Mouse (Mus musculus) embryonic facial prominence, embryonic 15.5 days (tissue): ENCODE results near the gene Trim14. TPM values are rescaled to one million over a fixed set of nuclear protein-coding genes. Genes with fewer than 3 reads are reported as not detected.
A peak's percentile ranks its signal among the peaks of the same experiment; 100 is the strongest.

Source experiments
- ATAC-seq: fragments of 200-750 bp; cut with Nextera tagmentation; 2 replicates; pipeline ENCODE4 v1.8.0; 2017; ENCODE audit warnings: low read depth, moderate TSS enrichment; ENCODE audit not compliant: insufficient number of reproducible peaks, low FRiP score, low TSS enrichment
- H3K27ac ChIP-seq: fragments of 300-500 bp; sonication (generic); replicated peaks from 2 replicates; pipeline ENCODE4 v1.5.1; 2015; ENCODE audit warnings: mild to moderate bottlenecking, inconsistent platforms
- H3K27me3 ChIP-seq: fragments of 300-500 bp; sonication (generic); 2 replicates; pipeline ENCODE4 v1.6.1; 2015; ENCODE audit warnings: inconsistent platforms
- H3K36me3 ChIP-seq: fragments of 300-500 bp; sonication (generic); 2 replicates; pipeline ENCODE4 v1.6.1; 2015; ENCODE audit warnings: mild to moderate bottlenecking, inconsistent platforms
- H3K4me1 ChIP-seq: fragments of 300-500 bp; sonication (generic); 2 replicates; pipeline ENCODE4 v1.6.1; 2015; ENCODE audit warnings: inconsistent platforms
- H3K4me2 ChIP-seq: fragments of 300-500 bp; sonication (generic); replicated peaks from 2 replicates; pipeline ENCODE4 v1.6.1; 2015; ENCODE audit warnings: mild to moderate bottlenecking, inconsistent platforms
- H3K4me3 ChIP-seq: fragments of 300-500 bp; sonication (generic); replicated peaks from 2 replicates; pipeline ENCODE4 v1.5.1; 2015; ENCODE audit warnings: mild to moderate bottlenecking, inconsistent platforms
- H3K9ac ChIP-seq: fragments of 300-500 bp; sonication (generic); 2 replicates; pipeline ENCODE4 v1.6.1; 2015; ENCODE audit warnings: inconsistent platforms
- H3K9me3 ChIP-seq: fragments of 300-500 bp; sonication (generic); replicated peaks from 2 replicates; pipeline ENCODE4 v1.6.1; 2016; ENCODE audit warnings: inconsistent platforms
- WGBS: fragments of 180-500 bp; shearing (Covaris S2); methylation state at CpG from one replicate; pipeline ENCODE4 v1.1.7; 2015; 5-methylcytosine and 5-hydroxymethylcytosine counted together
- polyA plus RNA-seq: library from polyadenylated mRNA; unstranded; fragments of >200 nt; fragmentation: Nextera tagmentation; extraction: Ambion mirVana; gene quantifications from 2 replicates; pipeline ENCODE4 v1.2.1, GENCODE M21; 2015

Gene Trim14
- polyA plus RNA-seq, 1 experiment from 2014 or later = 2.3 TPM

DNA sequence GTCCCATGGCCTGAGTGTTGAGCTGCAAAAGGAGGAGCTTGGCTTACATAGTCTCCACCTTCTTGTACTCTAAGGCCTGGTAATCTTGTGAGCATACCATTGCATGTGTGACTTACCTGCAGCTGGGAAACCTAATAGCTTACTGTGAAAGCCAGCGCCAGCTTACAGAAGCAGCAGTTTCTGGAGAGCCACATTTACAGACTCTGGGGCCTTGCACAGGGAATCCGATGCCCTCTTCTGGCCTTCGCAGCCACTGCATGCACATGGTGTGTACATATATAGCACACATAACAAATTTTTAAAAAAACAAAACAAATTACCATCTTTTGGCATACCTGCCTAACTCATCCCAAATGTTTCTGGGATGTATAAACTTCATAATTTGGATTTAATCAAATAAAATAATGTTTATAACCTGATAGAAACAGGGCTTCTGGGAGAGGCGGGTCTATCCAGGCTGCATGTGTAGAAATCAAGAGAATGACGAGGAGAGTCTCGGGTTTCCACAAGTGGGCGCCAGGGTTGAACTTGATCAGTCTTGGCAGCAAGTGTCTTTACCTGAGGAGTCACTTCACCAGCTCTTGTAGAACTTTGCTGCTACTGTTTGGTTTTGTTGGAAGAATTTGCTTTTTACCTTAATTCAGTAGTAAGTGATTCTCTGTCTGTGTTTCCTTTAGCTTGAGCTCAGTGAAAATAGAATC lies 72.7 kb downstream of the Trim14 start:
- 73% methylated on average over 7 of the region's 7 CpGs for WGBS
- Histone ChIP-seq H3K4me2 (no peak overlapping the region), H3K27me3 (no peaks in the 10 kb centered on the region), H3K9me3 (no peaks in the 10 kb centered on the region), H3K9ac (no peak overlapping the region), H3K4me1 (no peaks in the 10 kb centered on the region), H3K4me3 (no peak overlapping the region), H3K27ac (no peak overlapping the region), H3K36me3 (peaks cover 77% of the 10 kb centered on the region)
- ATAC-seq = 0 out of 2 replicates have a peak, but pooled peaks have one; percentile 29

DNA sequence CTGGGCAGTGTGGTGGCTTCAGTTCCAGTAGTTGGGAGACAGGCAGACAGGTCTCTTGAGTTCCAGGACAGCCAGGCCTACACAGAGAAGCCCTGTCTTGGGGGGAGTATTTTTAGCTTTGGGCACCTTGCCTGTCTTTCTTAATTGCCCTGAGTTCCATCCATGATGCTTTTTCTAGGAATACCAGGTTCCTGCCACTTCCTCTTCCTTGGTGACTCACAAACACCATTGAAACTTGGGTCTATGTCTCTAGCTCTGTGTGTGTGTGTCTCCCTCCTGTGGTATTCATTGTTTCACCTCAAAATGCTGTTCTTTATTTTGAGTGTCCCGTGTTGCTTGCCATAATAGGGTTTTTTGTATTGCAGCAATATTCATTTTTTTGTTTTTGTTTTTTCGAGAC lies 77.5 kb downstream of the Trim14 start:
- no peak overlapping the region for H3K27ac ChIP-seq
- no peak overlapping the region for H3K4me2 ChIP-seq
- H3K27me3 ChIP-seq = no peaks in the 10 kb centered on the region
- WGBS = 86% methylated on average over 2 of the region's 2 CpGs
- H3K9me3 ChIP-seq = no peaks in the 10 kb centered on the region
- peaks cover 36% of the 10 kb centered on the region for H3K4me1 ChIP-seq
- ATAC-seq = no peak
- H3K4me3 ChIP-seq = no peak overlapping the region
- peaks cover 32% of the 10 kb centered on the region for H3K36me3 ChIP-seq
- no peak overlapping the region for H3K9ac ChIP-seq

DNA sequence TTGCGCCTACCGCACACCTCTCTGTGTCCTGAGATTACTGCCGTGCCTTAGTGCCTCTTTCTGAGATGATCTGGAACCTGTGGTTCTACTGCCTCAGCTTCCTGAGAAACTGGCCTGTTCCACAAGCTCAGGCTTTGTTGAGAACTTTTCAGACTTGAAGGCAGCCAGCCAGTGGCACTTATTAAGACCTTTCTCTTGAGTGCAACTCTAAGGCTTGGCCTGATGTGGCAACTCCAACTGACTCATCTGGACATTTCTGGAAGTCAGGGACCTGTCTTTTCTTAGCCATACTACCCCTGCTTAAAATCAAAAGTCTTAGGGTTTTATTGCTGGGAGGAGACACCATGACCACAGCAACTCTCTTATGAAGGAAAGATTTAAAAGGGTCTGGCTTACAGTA lies 78.8 kb downstream of the Trim14 start:
- H3K9ac ChIP-seq = no peak overlapping the region
- no peak overlapping the region for H3K27ac ChIP-seq
- peaks cover 20% of the 10 kb centered on the region for H3K36me3 ChIP-seq
- ATAC-seq = no peak
- H3K27me3 ChIP-seq = no peaks in the 10 kb centered on the region
- no peaks in the 10 kb centered on the region for H3K9me3 ChIP-seq
- WGBS = 92% methylated on average over 3 of the region's 3 CpGs
- peaks cover 47% of the 10 kb centered on the region for H3K4me1 ChIP-seq
- H3K4me3 ChIP-seq = no peak overlapping the region
- no peak overlapping the region for H3K4me2 ChIP-seq

DNA sequence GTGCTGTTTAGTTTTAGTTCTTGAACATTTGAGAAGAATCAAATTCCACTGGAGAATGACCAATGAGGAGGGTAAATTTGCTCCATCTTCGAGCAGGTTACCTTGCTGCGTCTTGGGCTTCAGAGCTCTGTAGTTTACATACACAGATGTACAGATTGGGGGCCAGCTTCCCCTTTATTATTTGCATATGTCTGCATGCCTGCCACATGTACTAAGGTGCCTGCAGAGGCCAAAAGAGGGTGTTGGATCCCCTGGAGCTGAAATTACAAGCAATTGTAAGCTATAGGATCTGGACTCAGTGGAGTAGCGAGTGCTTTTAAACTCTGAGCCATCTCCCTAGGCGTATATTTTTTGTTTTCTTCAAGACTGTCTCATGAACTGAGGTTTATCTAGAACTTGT lies 79.2 kb downstream of the Trim14 start:
- ATAC-seq = no peak
- Histone ChIP-seq H3K27ac (no peak overlapping the region), H3K9me3 (no peaks in the 10 kb centered on the region), H3K4me1 (peaks cover 47% of the 10 kb centered on the region), H3K4me3 (no peak overlapping the region), H3K36me3 (peaks cover 18% of the 10 kb centered on the region), H3K27me3 (no peaks in the 10 kb centered on the region), H3K9ac (no peak overlapping the region), H3K4me2 (no peak overlapping the region)
- 59% methylated on average over 4 of the region's 4 CpGs for WGBS

DNA sequence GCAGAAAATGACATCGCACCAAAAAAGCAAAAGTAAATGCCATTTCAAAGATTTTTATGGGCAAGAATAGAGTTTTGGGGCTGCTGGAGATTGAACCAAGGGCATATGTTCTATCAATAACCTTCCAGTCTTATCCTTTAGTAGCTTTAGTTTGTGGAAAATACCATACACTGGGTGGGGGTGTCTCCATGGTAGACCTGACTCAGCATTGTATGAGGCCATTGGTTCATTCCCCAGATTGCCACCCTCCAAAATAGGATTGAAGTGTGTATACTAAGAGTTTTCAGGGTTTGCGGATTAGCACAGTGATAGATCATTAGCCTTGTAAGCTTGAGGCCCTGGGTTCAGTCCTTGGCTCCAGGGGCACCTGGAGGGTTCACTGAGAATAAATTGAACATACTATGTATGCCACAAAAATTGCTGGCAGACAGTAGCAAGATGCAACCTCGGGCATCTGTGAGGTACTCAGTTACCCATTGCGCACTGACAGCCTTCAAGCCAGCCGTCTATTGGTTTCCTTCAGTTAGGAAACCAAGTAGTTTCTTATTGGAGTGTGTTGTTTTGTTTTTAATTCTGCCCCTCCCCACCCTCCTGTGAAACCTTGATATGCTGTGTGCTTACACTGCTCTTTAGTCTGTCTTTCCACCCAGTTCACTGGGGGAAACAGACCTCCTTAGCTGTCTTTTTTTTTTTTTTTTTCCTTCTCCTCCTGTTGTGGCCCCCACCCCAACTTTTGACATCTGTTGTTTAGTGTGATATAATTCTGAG lies 81.7 kb downstream of the Trim14 start:
- peaks cover 47% of the 10 kb centered on the region for H3K4me1 ChIP-seq

DNA sequence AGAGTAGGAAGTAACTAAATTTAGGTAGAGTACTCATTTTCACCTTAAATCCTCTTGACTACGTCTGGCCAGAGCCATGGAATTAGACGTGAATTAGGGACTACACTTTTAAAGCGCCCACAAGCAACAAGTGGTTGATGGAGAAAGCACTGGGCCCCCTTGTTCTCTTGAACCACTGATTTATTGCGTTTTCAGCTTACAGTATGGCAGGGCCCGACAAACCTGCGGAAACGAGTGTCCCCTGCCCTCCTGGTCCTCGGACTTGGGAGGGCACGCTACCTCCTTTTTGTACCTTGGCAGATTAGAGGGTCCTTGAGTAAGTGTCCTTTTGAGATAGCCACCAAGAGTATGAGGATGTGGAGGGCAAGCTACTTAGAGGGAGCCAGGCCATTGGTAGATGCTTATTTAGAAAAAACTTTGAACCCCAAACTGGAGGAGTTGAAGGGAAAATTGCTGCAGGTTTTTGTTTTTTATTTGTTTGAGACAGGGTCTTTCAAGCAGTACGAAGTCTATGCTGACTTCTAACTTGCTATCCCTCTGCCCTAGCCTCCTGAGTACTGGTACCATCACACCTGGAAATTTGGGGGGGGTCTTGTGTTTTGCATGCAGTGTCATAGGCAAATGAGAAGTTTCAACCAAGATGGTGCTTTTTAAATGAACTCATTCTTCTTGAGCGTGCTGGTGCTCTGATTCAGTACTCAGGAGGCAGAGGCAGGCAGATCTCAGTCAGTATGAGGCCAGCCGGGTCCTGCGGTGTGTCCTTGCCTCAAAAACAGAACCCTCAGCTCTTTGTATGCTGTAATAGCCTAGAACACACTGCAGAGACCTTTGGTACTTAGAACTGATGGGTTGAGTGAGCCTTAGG lies 82.9 kb downstream of the Trim14 start:
- no peaks in the 10 kb centered on the region for H3K27me3 ChIP-seq
- H3K4me2 ChIP-seq = peak overlapping the region; percentile 86
- H3K4me3 ChIP-seq = peak overlapping the region; percentile 79
- peak overlapping the region; percentile 97; the same call in 1 of the 2 replicates for H3K9ac ChIP-seq
- 30% methylated on average over 13 of the region's 13 CpGs for WGBS
- H3K9me3 ChIP-seq = no peaks in the 10 kb centered on the region
- ATAC-seq = no peak
- peak overlapping the region; percentile 99 for H3K27ac ChIP-seq
- peaks cover 47% of the 10 kb centered on the region for H3K4me1 ChIP-seq
- H3K36me3 ChIP-seq = no peaks in the 10 kb centered on the region

More for the DNA sequence above, 81.7 kb downstream of the Trim14 start:
- Histone ChIP-seq H3K9me3 (no peaks in the 10 kb centered on the region), H3K4me3 (no peak overlapping the region), H3K9ac (no peak overlapping the region), H3K27ac (no peak overlapping the region), H3K27me3 (no peaks in the 10 kb centered on the region), H3K4me2 (0 out of 2 replicates have a peak overlapping the region, but pooled peaks have one; percentile 2), H3K36me3 (no peaks in the 10 kb centered on the region)
- 69% methylated on average over 5 of the region's 5 CpGs for WGBS
- no peak for ATAC-seq

DNA sequence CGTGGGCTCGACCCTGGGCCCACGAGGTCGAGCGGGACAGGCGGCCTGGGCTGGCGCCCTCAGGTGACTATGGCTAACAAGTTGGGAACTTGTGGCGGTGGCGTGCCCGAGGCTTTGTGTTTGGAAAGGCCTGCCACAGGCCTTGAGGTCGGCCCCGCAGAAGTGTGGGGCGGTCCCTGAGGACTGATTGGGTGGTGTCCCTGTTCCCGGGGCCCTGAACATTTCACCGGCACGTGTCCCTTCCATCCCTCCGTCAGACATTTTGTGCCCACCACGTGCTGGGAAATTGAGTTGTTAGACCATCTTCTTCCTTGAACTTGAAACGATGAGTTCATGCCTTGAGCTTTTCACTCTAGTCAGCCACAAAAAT lies 83.5 kb downstream of the Trim14 start:
- no peaks in the 10 kb centered on the region for H3K27me3 ChIP-seq
- H3K4me2 ChIP-seq = peak overlapping the region; percentile 86
- no peak; the same call in 1 of the 2 replicates for ATAC-seq
- peaks cover 45% of the 10 kb centered on the region for H3K4me1 ChIP-seq
- H3K4me3 ChIP-seq = peak overlapping the region; percentile 79
- H3K27ac ChIP-seq = peak overlapping the region; percentile 99
- no peaks in the 10 kb centered on the region for H3K9me3 ChIP-seq
- under 1% methylated on average over 19 of the region's 19 CpGs for WGBS
- H3K9ac ChIP-seq = peak overlapping the region; percentile 97
- no peaks in the 10 kb centered on the region for H3K36me3 ChIP-seq

DNA sequence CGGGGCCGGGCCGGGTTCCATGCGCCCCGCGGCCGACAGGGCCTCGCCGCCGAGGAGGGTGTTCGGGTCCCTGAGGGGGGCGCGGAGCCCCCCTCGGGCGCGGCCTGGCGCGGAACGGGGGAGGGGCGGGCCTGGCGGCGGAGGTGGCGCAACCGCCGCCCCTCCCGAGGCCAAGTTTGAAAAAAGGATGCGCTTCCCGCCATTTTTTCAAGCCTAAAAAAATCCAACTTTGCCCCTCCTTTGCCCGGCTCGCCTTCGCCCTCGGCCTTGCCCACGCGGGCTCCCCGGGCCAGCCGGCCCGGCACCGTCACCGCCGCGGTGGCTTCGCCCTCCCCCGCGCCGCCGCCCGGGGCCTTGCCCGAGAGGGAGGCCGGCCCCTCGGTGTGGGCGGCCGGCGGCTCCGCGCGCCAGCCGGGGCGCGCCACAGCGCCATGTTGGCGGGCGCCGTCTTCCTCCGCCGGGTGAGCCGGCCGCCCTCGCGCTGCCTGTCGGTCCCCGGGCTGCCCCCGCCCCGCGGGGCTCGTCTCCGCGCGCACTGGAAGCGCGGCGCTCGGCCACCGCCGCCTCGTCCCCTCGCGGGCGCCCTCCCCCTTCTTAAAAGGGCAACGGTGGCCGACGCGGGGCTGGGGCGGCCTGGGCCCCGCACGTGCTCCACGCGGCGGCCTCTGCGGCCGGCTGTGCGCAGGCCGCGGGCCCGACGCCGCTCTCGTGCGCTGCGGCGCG lies 84.0 kb downstream of the Trim14 start:
- Histone ChIP-seq H3K9me3 (no peaks in the 10 kb centered on the region), H3K27me3 (no peaks in the 10 kb centered on the region), H3K4me2 (peak overlapping the region; percentile 86), H3K36me3 (no peaks in the 10 kb centered on the region), H3K9ac (peak overlapping the region; percentile 97), H3K4me3 (peak overlapping the region; percentile 79), H3K27ac (peak overlapping the region; percentile 99), H3K4me1 (peaks cover 45% of the 10 kb centered on the region)
- under 1% methylated on average over 89 of the region's 111 CpGs for WGBS
- peak; percentile 26 for ATAC-seq

DNA sequence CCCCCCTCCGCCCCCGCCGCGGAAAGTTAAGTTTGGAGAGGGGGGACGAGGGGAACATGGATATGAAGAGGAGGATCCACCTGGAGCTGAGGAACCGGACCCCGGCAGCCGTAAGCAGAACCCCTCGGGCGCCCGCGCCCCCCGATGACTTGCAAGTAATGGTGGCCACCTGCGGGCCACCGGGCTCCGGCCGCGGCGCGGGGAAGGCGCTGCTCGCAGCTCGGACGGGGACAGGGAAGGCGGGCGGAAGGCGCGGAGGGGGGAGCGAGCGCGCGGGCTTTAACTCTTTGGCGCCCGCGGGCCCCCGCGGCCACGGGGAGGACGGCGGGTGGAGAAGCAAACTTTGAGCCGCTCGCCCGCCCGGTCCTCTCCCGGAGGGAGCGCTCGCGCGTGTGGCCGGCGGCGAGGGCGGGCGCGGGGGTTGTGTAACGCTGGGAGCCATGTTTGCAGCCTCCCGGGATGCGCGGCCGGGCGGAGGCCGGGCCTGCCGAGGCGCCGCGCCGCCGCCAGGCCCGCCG lies 84.6 kb downstream of the Trim14 start:
- no peaks in the 10 kb centered on the region for H3K27me3 ChIP-seq
- peak overlapping the region; percentile 99 for H3K27ac ChIP-seq
- peak overlapping the region; percentile 86 for H3K4me2 ChIP-seq
- H3K9ac ChIP-seq = peak overlapping the region; percentile 97
- peak overlapping the region; percentile 79 for H3K4me3 ChIP-seq
- H3K4me1 ChIP-seq = peaks cover 39% of the 10 kb centered on the region
- no peaks in the 10 kb centered on the region for H3K36me3 ChIP-seq
- peak; percentile 55 for ATAC-seq
- H3K9me3 ChIP-seq = no peaks in the 10 kb centered on the region
- under 1% methylated on average over 55 of the region's 70 CpGs for WGBS

DNA sequence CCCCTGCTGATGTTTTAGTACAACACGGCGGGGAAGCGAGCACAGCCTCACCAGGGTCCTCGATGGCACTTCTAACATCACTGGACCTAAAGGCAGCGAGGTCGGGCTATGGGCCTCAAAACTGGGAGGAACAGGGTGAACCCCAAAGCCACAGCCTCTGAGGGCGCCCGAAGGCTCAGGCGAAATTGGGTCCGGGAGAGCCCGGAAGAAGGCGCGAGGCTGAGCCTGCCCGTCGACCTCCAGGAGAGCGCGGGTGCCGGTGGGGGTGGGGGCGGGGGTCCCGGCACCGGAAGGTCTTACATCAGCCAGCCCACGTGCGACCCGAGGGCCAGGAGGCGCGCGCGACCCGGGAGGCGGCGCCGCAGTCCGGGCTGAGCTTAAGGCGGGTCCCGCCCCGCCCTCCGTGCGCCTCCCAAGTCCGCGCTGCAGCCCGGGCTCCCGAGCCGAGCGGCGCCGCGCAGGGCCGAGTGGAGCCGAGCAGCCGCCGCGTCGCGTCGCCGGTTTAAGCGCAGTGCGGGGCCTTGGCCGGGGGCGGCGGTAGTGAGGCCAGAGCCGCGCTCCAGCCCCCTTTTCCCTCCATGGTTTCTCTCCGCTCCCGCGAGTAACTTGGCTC lies 85.3 kb downstream of the Trim14 start, which contains the start of gene Anp32b:
Gene Anp32b (plus strand): TSS at position 384 of the 613 bp plus-strand sequence.
- Histone ChIP-seq H3K36me3 (no peaks in the 10 kb centered on the region), H3K9me3 (no peaks in the 10 kb centered on the region), H3K4me1 (peaks cover 32% of the 10 kb centered on the region), H3K27ac (peak within 1 kb of the TSS; percentile 99), H3K27me3 (no peaks in the 10 kb centered on the region), H3K4me3 (peak within 1 kb of the TSS; percentile 79), H3K9ac (peak within 1 kb of the TSS; percentile 97), H3K4me2 (peak within 1 kb of the TSS; percentile 86)
- ATAC-seq = peak; percentile 95
- under 1% methylated on average over 64 of the region's 66 CpGs for WGBS
